Mouse (Mus musculus): ENCODE results near the gene Ercc6l. TPM values are rescaled to one million over a fixed set of nuclear protein-coding genes. Genes with fewer than 3 reads are reported as not detected.
"Not testable (repeated sequence)": the region's sequence is repeated elsewhere in the genome, so short reads cannot be mapped to it uniquely, and the experiment has no call there.

The Ercc6l gene
- polyA plus RNA-seq, 1 experiment from 2014 or later = 8.6 TPM

- not testable (repeated sequence) for H3K9me3 ChIP-seq; H3K4me2 ChIP-seq; H3K36me3 ChIP-seq; H3K4me3 ChIP-seq; ATAC-seq (ENCODE audit: extremely low read depth, insufficient number of reproducible peaks, low FRiP score, low TSS enrichment); H3K27ac ChIP-seq (replicated peaks); H3K4me1 ChIP-seq; H3K9ac ChIP-seq
- 68% methylated on average over 5 of the region's 5 CpGs for WGBS
- peaks cover 19% of the 10 kb centered on the region; the same call in 1 of the 2 replicates for H3K27me3 ChIP-seq (replicated peaks)
Measured at GRCm38 (mm10) chrX:102109349-102109748, 47.5 kb downstream of the Ercc6l start.

- not testable (repeated sequence) for H3K36me3 ChIP-seq; H3K4me3 ChIP-seq; ATAC-seq (ENCODE audit: extremely low read depth, insufficient number of reproducible peaks, low FRiP score, low TSS enrichment); H3K27ac ChIP-seq (replicated peaks); H3K4me2 ChIP-seq; H3K27me3 ChIP-seq (replicated peaks); H3K4me1 ChIP-seq; H3K9ac ChIP-seq; H3K9me3 ChIP-seq
- 47% methylated on average over 2 of the region's 2 CpGs for WGBS
Measured at GRCm38 (mm10) chrX:102103830-102104229, 53.1 kb downstream of the Ercc6l start.

GRCm38 (mm10) chrX:102101886-102102285 lies 55.0 kb downstream of the Ercc6l start:
- Histone ChIP-seq H3K9ac (no peak overlapping the region), H3K4me3 (no peak overlapping the region), H3K4me2 (no peak overlapping the region), H3K9me3 (no peaks in the 10 kb centered on the region), H3K27me3 (replicated peaks) (peaks cover 4% of the 10 kb centered on the region; the same call in 1 of the 2 replicates), H3K4me1 (no peaks in the 10 kb centered on the region), H3K36me3 (no peaks in the 10 kb centered on the region), H3K27ac (replicated peaks) (no peak overlapping the region)
- ATAC-seq (ENCODE audit: extremely low read depth, insufficient number of reproducible peaks, low FRiP score, low TSS enrichment) = no peak
- 60% methylated on average over 7 of the region's 7 CpGs for WGBS

- H3K4me1 ChIP-seq = no peaks in the 10 kb centered on the region
- no peak for ATAC-seq (ENCODE audit: extremely low read depth, insufficient number of reproducible peaks, low FRiP score, low TSS enrichment)
- no peak overlapping the region for H3K9ac ChIP-seq
- H3K27me3 ChIP-seq (replicated peaks) = peaks cover 14% of the 10 kb centered on the region
- WGBS = 71% methylated on average over 7 of the region's 7 CpGs
- no peak overlapping the region for H3K4me3 ChIP-seq
- H3K36me3 ChIP-seq = no peaks in the 10 kb centered on the region
- no peaks in the 10 kb centered on the region for H3K9me3 ChIP-seq
- H3K4me2 ChIP-seq = no peak overlapping the region
- no peak overlapping the region for H3K27ac ChIP-seq (replicated peaks)
Measured at GRCm38 (mm10) chrX:102094381-102094904, 62.4 kb downstream of the Ercc6l start.

Other genes with a start within 250 kb of the Ercc6l start
- gene Rtl5, start 85.8 kb downstream of the Ercc6l start, polyA plus RNA-seq (2015; fragmentation: Nextera tagmentation; extraction: Ambion mirVana) = 0.88 and 1.2 TPM in 2 replicates
- gene Pin4, start 37.6 kb downstream of the Ercc6l start, polyA plus RNA-seq (2015; fragmentation: Nextera tagmentation; extraction: Ambion mirVana) = 46.4 and 50.7 TPM in 2 replicates
- gene Rps4x, start 32.3 kb upstream of the Ercc6l start, polyA plus RNA-seq (2015; fragmentation: Nextera tagmentation; extraction: Ambion mirVana) = 477 and 507 TPM in 2 replicates
- gene Cited1, start 95.1 kb upstream of the Ercc6l start, polyA plus RNA-seq (2015; fragmentation: Nextera tagmentation; extraction: Ambion mirVana) = 644 and 701 TPM in 2 replicates

Measured in heart, embryonic 13.5 days (tissue).